Comparison of ENCODE assay signal across 8 mouse cellular contexts in the genomic region with DNA sequence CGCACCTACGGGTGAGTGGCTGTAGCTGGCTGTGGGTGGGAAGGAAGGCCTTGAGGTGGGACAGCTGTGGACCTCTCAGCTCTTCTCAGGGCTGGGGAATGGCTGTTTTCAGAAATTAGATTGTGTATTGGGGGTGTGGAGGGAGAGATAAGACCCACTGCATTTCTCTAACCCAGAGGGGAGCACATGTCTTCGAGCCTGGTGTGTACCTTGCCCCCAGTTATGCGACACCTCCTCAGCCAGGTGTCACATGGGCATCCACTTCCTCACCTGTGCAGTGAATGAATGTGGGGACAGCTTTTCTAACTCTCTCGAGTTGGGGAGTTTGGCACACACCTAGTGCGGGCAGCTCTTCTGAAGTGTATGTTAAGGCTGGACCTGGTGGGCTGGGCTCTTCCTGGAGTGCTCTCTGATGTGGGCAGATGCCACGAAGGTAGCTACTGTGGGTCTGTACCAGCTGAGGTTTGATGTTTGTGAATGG. TPM values are rescaled to one million over a fixed set of nuclear protein-coding genes. Genes with fewer than 3 reads are reported as not detected.
DNase-seq lines count a peak whose midpoint lies in the region; ATAC-seq and TF ChIP-seq lines count a peak whose summit lies in the region.

No protein-coding gene starts in this region.

- TF ChIP-seq CTCF in G1E (IDR thresholded peaks at IDR 0.05; ENCODE audit: low read depth, low read length): no peak

- WGBS in hindbrain, embryonic 11.5 days: 83% methylated on average over 7 of the region's 7 CpGs
- WGBS in midbrain, embryonic 10.5 days: 91% methylated on average over 7 of the region's 7 CpGs

- H3K4me2 ChIP-seq in hindbrain, embryonic 11.5 days (replicated peaks; ENCODE audit: low read depth, low read length): peak overlapping the region; percentile 93

- no peak for ATAC-seq in G1E (ENCODE audit: extremely low read depth, insufficient number of reproducible peaks, low FRiP score, poor library complexity, severe bottlenecking)
- no peak for ATAC-seq in hindbrain, embryonic 11.5 days (ENCODE audit: low FRiP score)
- ATAC-seq in megakaryocyte progenitor cell, adult 5-6 weeks (replicated peaks; ENCODE audit: poor library complexity): no peak

- peak overlapping the region; percentile 79; the same call in 1 of the 2 replicates for H3K9ac ChIP-seq in hindbrain, embryonic 11.5 days (ENCODE audit: low read depth, low read length)

- DNase-seq in cerebellum, adult 9-11 months: peak; percentile 34
- no peak for DNase-seq in cerebellum, adult 11 months
- DNase-seq in G1E (ENCODE audit: low spot score): no peak
- no peak for DNase-seq in hindbrain, embryonic 11.5 days (ENCODE audit: low spot score)
- DNase-seq in midbrain, embryonic 10.5 days (ENCODE audit: low spot score): no peak
- no peak for DNase-seq in c-Kit-positive CD71-positive TER-119-positive erythroid progenitor cells, embryonic 14.5 days (ENCODE audit: low spot score)
- no peak for DNase-seq in cerebellum, adult 11-12 months

- H3K4me1 ChIP-seq in G1E (ENCODE audit: insufficient read depth, low read depth, low read length): peaks cover 79% of the 10 kb centered on the region
- peaks cover 24% of the 10 kb centered on the region for H3K4me1 ChIP-seq in hindbrain, embryonic 11.5 days (replicated peaks; ENCODE audit: control insufficient read depth, insufficient read depth, low read length)
- peaks cover 83% of the 10 kb centered on the region for H3K4me1 ChIP-seq in midbrain, embryonic 10.5 days

- H3K27me3 ChIP-seq in G1E (ENCODE audit: insufficient read depth, low read length): no peaks in the 10 kb centered on the region
- H3K27me3 ChIP-seq in hindbrain, embryonic 11.5 days (ENCODE audit: control insufficient read depth, insufficient read depth, low read length): peaks cover 19% of the 10 kb centered on the region
- H3K27me3 ChIP-seq in midbrain, embryonic 10.5 days (ENCODE audit: low read depth, poor library complexity, severe bottlenecking): peaks cover 27% of the 10 kb centered on the region

- peak overlapping the region; percentile 94 for H3K4me3 ChIP-seq in G1E (ENCODE audit: low read depth, low read length)
- peak overlapping the region; percentile 89 for H3K4me3 ChIP-seq in hindbrain, embryonic 11.5 days (ENCODE audit: low read depth, low read length)
- H3K4me3 ChIP-seq in midbrain, embryonic 10.5 days: peak overlapping the region; percentile 62

- no peaks in the 10 kb centered on the region for H3K9me3 ChIP-seq in G1E (replicated peaks)
- H3K9me3 ChIP-seq in hindbrain, embryonic 11.5 days (ENCODE audit: control insufficient read depth, low read length): no peaks in the 10 kb centered on the region
- H3K9me3 ChIP-seq in midbrain, embryonic 10.5 days (replicated peaks): no peaks in the 10 kb centered on the region

- H3K36me3 ChIP-seq in G1E (replicated peaks): peaks cover 61% of the 10 kb centered on the region
- no peaks in the 10 kb centered on the region for H3K36me3 ChIP-seq in hindbrain, embryonic 11.5 days (ENCODE audit: control insufficient read depth, insufficient read depth, low read length)
- peaks cover 53% of the 10 kb centered on the region for H3K36me3 ChIP-seq in midbrain, embryonic 10.5 days

- H3K27ac ChIP-seq in hindbrain, embryonic 11.5 days (ENCODE audit: low read depth, low read length): no peak overlapping the region
- peak overlapping the region; percentile 90; the same call in 1 of the 2 replicates for H3K27ac ChIP-seq in midbrain, embryonic 10.5 days (replicated peaks)

RNA-seq across cellular contexts. Expression of a gene that starts 3.1 kb away (rescaled TPM):
- 299 and 342 TPM in 2 replicates for total RNA-seq in G1E (2014; fragmentation: Nextera tagmentation)
- total RNA-seq in G1E (2017): 35.7 and 36.0 TPM in 2 replicates
- polyA plus RNA-seq in G1E (2012): 692 and 737 TPM in 2 replicates
- polyA plus RNA-seq in hindbrain, embryonic 11.5 days (2014; fragmentation: Nextera tagmentation; extraction: Ambion mirVana): 57.0 and 63.3 TPM in 2 replicates
- polyA plus RNA-seq in midbrain, embryonic 10.5 days (2016; fragmentation: Nextera tagmentation; extraction: Ambion mirVana): 94.6 and 107 TPM in 2 replicates
- total RNA-seq in megakaryocyte progenitor cell, adult 5-6 weeks (2015): 130 and 153 TPM in 2 replicates
- 50.3 and 55.9 TPM in 2 replicates for total RNA-seq in megakaryocyte progenitor cell, adult 5-6 weeks (2017)

RNA-seq across cellular contexts. Expression of a gene that starts 23.5 kb away (rescaled TPM):
- 165 and 189 TPM in 2 replicates for total RNA-seq in G1E (2014; fragmentation: Nextera tagmentation)
- 92.4 and 93.2 TPM in 2 replicates for total RNA-seq in G1E (2017)
- polyA plus RNA-seq in G1E (2012): 60.2 and 71.9 TPM in 2 replicates
- polyA plus RNA-seq in hindbrain, embryonic 11.5 days (2014; fragmentation: Nextera tagmentation; extraction: Ambion mirVana): 134 TPM in 2 replicates
- 155 and 169 TPM in 2 replicates for polyA plus RNA-seq in midbrain, embryonic 10.5 days (2016; fragmentation: Nextera tagmentation; extraction: Ambion mirVana)
- 121 and 128 TPM in 2 replicates for total RNA-seq in megakaryocyte progenitor cell, adult 5-6 weeks (2015)
- total RNA-seq in megakaryocyte progenitor cell, adult 5-6 weeks (2017): 72.9 and 76.3 TPM in 2 replicates

RNA-seq across cellular contexts. Expression of a gene that starts 45.9 kb away (rescaled TPM):
- total RNA-seq in G1E (2014; fragmentation: Nextera tagmentation) (not detected in 2 replicates), G1E (2017) (not detected in 2 replicates)
- polyA plus RNA-seq in G1E (2012): not detected in 2 replicates
- polyA plus RNA-seq in hindbrain, embryonic 11.5 days (2014; fragmentation: Nextera tagmentation; extraction: Ambion mirVana): 0.71 and 0.74 TPM in 2 replicates
- polyA plus RNA-seq in midbrain, embryonic 10.5 days (2016; fragmentation: Nextera tagmentation; extraction: Ambion mirVana): 0.20 and 0.40 TPM in 2 replicates
- not detected in 2 replicates for total RNA-seq in megakaryocyte progenitor cell, adult 5-6 weeks (2015)
- total RNA-seq in megakaryocyte progenitor cell, adult 5-6 weeks (2017): not detected in 2 replicates
